ENCODE assay signal across 16 mouse cellular contexts in genomic region chr9:107791714-107792113, GRCm38 (mm10).
"Had no signal": no experiment of that assay in that cellular context is flagged by ENCODE, and none has a peak within 500 bp of the region (broad histone marks: within the 10 kb centered on the region; RNA-seq: fewer than 3 reads in every experiment).

No protein-coding gene starts in this region.

- H3K9me3 ChIP-seq: neural tube, embryonic 13.5 days; neural tube, embryonic 15.5 days; stomach, embryonic 15.5 days had no signal

- DNase-seq: retina, postnatal 1 day; right cerebral cortex, adult 18-20 months; right cerebral cortex, postnatal 14 days; right cerebral cortex, postnatal 25 days; right cerebral cortex, postnatal 4 days; spleen, adult 18-20 months; thymus, adult 18-20 months; thymus, adult 2 months; thymus, postnatal 14 days; thymus, postnatal 25 days; thymus, postnatal 36 days; thymus, postnatal 4 days had no signal

- H3K27me3 ChIP-seq: neural tube, embryonic 13.5 days; neural tube, embryonic 15.5 days; stomach, embryonic 15.5 days had no signal

- H3K27ac ChIP-seq: neural tube, embryonic 13.5 days; neural tube, embryonic 15.5 days; stomach, embryonic 15.5 days; stomach, postnatal 0 days had no signal

- H3K4me1 ChIP-seq: neural tube, embryonic 13.5 days; neural tube, embryonic 15.5 days; stomach, embryonic 15.5 days had no signal

- H3K9ac ChIP-seq: neural tube, embryonic 13.5 days; neural tube, embryonic 15.5 days; stomach, embryonic 15.5 days had no signal

- H3K4me3 ChIP-seq: neural tube, embryonic 13.5 days; neural tube, embryonic 15.5 days; stomach, embryonic 15.5 days had no signal
